Mouse (Mus musculus): ENCODE measurements around the gene Golgb1.

The Golgb1 gene

GRCm38 (mm10) chr16:36918505-36918904, 43.6 kb downstream of the Golgb1 start:
- DNase-seq (ENCODE audit: low read depth): no peak

DNA sequence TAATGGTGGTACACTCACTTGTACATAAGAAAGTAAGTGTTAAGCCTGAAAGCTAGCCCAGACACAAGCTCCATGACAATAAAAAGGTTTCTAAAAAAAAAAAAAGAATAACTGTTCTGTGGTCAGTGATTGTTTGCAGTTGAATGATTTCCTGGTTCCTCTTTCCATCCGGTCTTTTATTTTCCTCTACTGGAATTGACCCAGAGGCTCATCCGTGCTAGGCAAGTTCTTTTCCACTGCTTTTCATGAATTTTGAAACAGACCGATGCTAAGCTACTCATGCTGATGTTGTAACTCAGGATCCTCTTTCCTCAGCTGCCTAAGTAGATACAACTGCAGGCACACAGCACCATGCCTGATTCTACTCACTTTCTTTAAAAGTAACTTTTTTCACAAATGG, 45.5 kb downstream of the Golgb1 start:
- peak; percentile 53 for DNase-seq (ENCODE audit: low read depth)

DNA sequence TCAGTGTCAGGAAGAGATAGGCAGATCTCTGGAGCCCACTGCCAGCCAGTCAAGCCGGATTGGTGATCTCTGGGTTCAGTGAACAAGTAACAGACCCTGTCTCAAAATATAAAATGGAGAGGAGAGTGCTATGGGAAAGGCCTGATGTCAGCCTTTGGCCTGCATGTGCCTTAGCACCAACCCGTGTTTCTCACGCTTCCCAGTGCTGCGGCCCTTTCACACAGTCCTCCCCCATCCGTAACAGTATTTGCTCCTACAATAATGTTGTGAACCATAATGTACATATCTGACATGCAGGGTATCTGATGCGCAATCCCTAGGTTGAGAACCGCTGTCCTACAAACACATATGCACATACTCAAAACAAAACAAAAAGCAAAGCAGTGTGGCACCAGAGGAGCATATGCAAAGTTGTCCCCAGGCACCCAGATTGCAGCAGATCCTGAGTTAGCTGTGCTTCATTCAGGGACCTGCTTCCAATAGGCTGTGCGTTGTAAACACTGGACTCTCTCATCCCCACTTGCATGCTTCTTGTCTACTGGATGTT, 46.2 kb downstream of the Golgb1 start:
- DNase-seq (ENCODE audit: low read depth): no peak

- DNase-seq (ENCODE audit: low read depth): no peak
These were observed 47.0 kb downstream of the Golgb1 start for GRCm38 (mm10) chr16:36921980-36922379.

DNA sequence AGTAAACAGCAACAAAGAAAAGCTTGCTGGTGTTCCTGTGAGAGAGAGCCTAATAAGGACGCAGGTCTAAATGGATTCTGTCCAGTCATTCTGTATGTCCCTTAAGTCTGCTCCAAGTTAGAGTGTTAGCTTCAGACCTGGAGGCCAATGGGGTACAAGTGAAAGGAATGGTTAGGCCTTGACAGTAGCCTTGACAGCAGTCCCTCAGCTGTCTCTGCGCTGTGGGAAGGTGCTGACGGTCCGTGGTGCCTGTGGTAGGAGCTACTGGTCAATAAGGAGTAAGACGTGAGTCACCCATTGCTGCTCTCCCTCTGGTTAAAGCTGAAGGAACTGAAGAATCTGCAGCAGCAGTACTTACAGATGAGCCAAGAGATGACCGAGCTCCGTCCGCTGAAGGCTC, 49.4 kb downstream of the Golgb1 start:
- DNase-seq (ENCODE audit: low read depth): peak; percentile 16

DNA sequence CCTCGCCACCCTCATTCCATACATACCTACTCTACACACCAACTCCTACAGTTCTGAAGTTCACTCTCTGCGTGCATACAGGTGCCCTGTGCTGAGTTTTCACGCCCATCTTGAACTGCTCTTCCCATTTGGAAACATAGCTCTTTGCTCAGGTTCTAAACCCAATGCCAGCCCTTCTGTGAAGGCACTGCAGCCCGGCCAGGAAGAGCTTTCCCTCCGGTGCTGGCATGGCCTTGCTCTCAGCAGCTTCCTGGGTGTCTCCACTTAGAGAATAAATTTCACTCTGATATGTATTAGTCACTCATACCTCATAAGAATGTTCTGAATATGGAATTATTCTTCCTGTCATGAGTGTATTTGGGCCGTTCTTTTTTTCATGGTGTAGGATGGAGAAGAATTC, 50.4 kb downstream of the Golgb1 start:
- no peak for DNase-seq (ENCODE audit: low read depth)

GRCm38 (mm10) chr16:36925797-36926196, 50.9 kb downstream of the Golgb1 start:
- DNase-seq (ENCODE audit: low read depth): no peak

DNA sequence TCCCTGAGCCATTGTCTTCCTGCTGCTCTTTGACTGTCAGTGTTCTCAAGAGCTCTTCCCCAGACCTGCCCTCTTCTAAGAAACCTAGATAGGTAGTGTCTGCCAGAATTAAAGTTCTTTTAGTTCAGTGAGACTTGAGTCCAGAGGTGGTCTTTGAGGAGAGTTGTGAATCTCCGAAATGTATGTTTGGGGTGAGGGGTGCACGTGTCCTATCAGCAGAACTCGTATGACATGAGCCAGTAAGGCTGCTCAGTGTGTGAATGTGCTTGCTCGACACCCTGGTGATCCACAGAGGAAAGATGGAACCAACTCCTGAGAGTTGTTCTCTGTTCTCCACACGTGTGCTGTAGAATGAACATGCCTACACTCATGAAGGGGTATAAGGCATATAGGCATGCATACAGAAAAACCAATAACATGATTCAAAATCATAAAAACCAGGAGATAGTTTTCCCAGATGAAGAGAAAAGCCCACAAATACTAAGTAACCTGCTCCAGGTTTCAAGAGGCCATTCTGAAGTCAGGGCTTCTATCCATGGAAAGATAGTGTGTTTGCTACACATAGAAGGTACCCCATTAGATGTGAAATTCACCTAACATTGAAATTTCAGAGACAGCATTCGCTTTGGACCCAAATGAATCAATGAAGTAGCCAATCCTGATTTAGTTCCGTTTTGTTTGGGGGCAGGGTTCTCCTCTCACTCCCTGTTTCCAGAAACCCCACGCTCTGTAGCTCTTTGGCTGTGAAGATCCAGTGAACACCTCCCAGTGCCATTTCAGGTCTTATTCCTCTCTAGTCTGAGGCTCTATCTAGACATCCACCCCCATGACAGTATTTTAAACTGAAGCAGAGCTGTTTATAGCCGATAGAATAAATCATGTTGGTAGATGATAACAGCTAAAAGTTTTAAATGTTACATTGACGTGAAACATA, 51.8 kb downstream of the Golgb1 start:
- DNase-seq (ENCODE audit: low read depth): no peak

- DNase-seq (ENCODE audit: low read depth): peak; percentile 17
These were observed 52.7 kb downstream of the Golgb1 start for GRCm38 (mm10) chr16:36927495-36928105.

- no peak for DNase-seq (ENCODE audit: low read depth)
These were observed 53.2 kb downstream of the Golgb1 start for GRCm38 (mm10) chr16:36928106-36928500.

DNA sequence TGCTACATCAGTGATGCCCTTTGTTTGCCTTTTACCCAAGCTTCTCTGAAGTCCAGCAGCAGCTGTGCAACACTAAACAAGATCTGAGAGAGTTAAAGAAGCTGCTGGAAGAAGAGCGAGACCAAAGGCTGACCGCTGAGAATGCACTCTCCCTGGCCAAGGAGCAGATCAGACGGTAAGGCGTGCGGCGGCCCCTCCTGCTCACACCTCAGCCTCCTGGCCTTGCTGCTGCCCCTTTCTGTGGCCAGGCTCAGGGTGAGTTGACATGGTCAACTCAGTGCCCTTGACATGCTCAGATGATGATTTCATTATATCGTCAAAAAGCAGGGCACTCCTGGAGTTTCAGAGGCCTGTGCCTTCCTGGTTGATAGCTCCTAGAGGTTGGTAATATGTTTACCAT, 54.3 kb downstream of the Golgb1 start:
- DNase-seq (ENCODE audit: low read depth): no peak

- no peak for DNase-seq (ENCODE audit: low read depth)
These were observed 55.5 kb downstream of the Golgb1 start for GRCm38 (mm10) chr16:36930231-36931136.

DNA sequence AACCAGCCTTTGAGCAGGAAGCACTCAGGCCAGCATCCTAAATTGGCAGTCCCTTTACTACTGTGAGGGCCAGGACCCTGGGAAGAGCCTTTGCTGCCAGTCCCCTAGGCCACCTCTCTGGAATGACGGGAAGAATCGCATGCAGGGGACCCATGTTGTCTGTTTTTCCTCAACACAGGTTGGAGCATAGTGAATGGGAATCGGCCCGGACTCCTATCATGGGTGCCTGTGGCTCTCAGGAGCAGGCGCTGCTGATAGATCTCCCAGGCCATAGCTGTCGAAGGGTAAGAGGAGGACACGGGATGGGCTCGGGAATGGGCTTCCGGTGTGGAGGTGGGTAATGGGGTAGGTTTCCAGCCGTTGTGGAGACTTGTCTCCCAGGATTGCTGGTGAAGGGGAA, 56.4 kb downstream of the Golgb1 start:
- DNase-seq (ENCODE audit: low read depth): no peak

DNA sequence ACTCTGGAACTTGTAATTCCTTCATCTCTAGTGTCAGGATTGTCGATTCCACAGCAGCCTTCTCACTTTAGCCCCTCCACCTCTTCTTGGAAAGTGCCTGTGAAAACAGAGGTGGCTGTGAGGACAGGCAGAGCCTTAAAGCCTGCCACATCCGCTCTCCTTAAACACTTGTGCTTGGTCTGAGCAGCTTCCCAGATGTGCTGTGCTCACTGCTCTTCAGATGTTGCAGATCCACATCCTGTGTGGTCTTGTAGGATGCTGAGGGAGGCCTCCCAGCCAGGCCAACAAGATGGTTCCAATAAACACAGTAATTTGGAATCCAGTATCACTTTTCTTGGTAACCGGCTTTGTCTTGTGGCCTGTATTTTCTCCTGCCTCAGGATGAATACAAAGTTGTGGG, 57.0 kb downstream of the Golgb1 start:
- DNase-seq (ENCODE audit: low read depth): no peak

- DNase-seq (ENCODE audit: low read depth): no peak
These were observed 57.6 kb downstream of the Golgb1 start for GRCm38 (mm10) chr16:36932546-36932945.

DNA sequence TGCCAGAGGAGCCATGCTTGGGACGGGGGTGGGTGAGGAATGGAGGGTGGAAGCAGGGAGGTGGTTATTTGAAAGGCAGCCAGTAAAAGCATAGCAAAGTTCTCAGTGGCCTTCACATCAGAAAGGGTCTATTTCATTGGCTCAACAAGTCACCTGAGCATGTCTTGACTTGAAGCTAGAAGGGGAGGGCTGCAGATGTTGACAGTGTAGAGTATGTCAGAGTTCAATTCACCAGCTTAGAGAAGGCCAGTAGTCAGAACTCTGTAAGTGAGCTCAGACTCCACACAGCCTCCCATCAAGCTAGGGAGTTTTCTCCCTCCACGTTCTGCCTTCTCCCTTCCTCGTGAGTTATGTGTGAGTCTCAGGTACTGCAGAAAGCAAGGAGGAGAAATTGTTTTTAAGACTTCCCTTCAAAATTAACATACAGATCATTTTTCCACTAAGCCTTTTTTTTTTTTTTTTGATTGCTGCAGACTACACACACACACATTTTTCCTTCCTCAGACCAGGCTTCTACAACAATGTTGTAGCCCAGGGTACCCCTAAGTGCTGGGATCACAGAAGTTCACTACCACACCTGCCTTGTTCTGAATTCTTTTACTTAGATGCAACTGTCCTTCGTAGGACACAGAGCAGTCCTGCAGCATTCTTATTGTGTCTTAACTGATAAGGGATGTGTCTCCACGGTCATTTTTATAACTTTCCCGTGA, 59.3 kb downstream of the Golgb1 start:
- peak; percentile 70 for DNase-seq (ENCODE audit: low read depth)

DNA sequence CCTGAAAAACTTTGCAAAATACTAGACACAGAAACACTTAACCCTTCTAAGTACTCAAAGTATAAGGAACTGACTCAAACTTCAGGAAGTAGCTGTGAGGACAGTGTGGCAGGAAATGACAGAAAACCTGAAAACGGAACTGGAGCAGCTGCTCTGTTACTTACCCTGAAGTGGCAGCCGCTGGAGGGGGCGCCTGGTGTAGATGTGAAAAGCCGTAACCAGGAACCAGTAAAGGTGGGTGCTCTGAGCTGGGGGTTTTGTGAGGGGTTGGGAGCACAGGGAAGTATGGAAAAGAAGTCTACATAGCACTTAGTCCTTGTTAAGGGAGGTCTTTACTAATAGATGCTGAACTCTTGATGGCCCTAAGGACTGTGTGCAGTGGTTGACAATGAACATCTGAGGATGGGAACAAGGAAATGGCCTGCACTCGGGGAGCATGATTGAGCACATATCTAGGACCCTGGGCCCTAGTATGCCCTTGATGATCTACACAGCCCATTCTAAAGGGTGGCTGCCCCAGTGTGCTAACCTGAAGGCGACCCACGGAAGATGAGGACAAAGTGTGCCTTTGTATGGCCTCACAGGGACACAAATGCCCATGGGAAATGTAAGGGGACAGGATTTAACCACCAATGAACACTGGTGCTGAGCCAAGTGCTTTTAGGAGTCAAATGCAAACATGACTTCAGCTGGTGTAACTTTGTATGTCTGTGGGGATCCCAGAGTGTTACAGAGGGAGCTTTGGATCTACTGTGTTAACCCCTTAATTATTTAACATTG, 60.1 kb downstream of the Golgb1 start, which contains the start of gene Hcls1:
Gene Hcls1 (plus strand): TSS at position 143 of the 780 bp plus-strand sequence.
- DNase-seq (ENCODE audit: low read depth): peak; percentile 89

DNA sequence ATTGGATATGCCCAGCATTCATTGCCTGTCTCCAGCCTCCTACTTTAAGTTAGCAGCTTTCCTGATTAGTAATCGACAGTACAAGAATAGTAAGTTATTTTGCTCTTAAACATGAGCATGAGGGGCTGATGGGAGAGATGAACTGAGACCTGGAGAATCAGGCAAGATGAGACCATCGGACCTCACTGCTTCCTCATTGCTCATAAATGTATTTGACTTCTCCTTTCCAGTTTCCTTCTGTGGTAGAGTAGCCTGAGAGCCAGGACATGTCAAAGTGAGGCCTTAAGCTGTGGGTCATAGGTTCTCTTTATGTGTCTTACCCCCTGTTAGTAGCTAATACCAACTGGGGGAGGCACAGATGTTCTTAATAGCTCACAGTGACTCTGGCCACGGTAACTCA, 60.9 kb downstream of the Golgb1 start:
- peak; percentile 60 for DNase-seq (ENCODE audit: low read depth)

GRCm38 (mm10) chr16:36941137-36941727, 66.3 kb downstream of the Golgb1 start:
- DNase-seq (ENCODE audit: low read depth): peak; percentile 90

- DNase-seq (ENCODE audit: low read depth): peak; percentile 28
These were observed 67.0 kb downstream of the Golgb1 start for GRCm38 (mm10) chr16:36941895-36942294.

All from 416B (cell line).